Mouse (Mus musculus): Measurements from ENCODE around the gene E2f3.

Gene E2f3

GRCm38 (mm10) chr13:29979140-29979564, 6.7 kb downstream of the E2f3 start:
- no peak for DNase-seq (ENCODE audit: low spot score in 2 of 2)

GRCm38 (mm10) chr13:29977358-29977757, 8.5 kb downstream of the E2f3 start:
- no peak for DNase-seq (ENCODE audit: low spot score in 2 of 2)

DNA sequence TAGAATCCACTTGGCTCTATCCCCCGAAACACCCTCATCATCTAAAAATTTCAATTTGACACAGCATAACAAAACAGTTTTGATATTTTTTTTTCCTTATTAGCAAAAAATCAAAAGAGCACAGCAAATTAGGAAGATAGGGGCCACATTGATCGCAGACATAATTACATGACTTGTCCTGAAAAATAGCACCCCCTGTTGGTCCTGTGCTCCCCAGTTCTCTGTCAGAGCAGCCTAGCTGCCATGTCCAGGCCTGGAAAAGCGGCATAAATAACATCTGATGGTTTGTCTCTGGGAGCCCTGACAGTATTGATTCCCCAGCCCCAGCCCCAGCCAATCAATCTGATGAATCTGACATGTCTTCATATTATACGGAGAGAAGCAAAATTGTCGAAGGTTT, 11.8 kb downstream of the E2f3 start:
- no peak for DNase-seq (ENCODE audit: low spot score in 2 of 2)

DNA sequence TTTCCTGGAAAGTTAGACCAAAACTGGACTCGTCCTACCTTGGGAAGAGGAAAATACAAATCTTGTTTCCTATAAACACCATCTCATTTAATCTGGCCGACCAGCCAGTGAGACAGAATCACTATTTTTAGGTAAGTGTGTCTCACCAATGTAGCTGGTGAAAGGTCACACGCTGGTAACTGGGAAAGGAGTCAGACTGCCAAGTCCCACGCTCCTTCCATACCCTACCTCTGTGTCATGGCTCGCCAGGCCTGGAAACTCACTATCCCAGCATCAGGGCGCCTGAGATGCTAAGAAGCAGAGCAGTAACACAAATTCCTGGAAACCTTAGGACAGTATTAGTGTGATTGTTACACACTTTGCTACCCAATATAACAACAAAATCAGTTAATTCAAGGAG, 12.3 kb downstream of the E2f3 start:
- DNase-seq (ENCODE audit: low spot score in 2 of 2): no peak

DNA sequence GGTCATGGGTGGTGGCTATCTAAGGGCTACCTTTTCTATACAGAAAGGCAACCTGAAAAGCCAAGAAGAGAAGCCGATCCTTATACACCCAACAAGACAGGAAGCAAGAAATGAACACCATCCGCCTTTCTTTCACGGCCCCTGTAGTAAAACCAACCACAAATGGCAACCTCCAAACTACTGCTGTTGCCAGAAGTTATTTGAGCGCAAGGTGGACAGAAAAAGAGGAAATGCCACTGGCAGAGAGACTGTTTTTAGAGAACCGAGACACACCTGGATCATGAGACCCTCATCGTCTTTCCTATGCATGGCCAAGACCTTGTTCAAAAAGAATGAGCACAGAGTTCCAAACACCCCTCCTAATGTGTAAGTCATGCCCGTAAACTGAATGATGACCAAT, 15.5 kb downstream of the E2f3 start:
- no peak for DNase-seq (ENCODE audit: low spot score in 2 of 2)

- no peak for DNase-seq (ENCODE audit: low spot score in 2 of 2)
Measured at GRCm38 (mm10) chr13:29968636-29969035, 17.2 kb downstream of the E2f3 start.

DNA sequence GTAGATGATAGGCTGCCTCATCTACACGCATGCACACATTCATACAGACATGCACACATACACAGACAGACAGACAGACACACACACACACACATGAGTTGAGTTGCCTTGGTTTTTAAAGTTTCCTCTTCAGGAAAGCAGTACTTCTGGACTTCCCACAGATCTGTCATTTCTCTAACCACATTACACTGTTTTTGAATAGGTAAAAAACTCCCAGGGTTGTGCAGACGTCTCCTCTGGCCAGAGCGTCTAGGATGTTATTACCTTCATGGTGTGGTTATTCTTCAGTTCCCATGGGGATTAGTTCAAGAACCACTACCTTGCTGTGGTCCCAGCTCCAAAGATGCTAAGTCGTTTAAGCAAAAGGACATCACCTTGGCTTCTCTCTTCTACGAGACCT, 18.5 kb downstream of the E2f3 start:
- DNase-seq (ENCODE audit: low spot score in 2 of 2): no peak

GRCm38 (mm10) chr13:29966966-29967365, 18.9 kb downstream of the E2f3 start:
- DNase-seq (ENCODE audit: low spot score in 2 of 2): no peak

DNA sequence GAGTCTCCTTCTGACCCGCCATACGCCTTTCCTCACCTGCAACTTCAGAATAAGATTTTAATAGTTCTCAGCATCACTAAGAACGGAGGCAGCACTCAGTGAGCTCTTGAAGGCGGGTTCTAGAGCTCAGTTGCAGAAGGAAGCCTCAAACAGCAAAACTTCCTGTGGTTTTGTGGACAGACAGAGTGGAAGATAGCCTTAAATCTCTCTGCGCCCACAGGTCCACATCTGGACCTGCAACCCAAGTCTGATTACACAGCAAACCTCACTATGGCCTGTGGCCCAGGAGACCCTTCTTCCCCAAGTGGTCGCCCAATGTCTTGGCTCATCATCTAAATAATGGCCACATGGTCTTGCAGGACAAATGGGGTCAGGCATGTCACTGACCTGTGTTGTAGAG, 21.8 kb downstream of the E2f3 start:
- no peak for DNase-seq (ENCODE audit: low spot score in 2 of 2)

- no peak for DNase-seq (ENCODE audit: low spot score in 2 of 2)
Measured at GRCm38 (mm10) chr13:29960416-29960815, 25.4 kb downstream of the E2f3 start.

DNA sequence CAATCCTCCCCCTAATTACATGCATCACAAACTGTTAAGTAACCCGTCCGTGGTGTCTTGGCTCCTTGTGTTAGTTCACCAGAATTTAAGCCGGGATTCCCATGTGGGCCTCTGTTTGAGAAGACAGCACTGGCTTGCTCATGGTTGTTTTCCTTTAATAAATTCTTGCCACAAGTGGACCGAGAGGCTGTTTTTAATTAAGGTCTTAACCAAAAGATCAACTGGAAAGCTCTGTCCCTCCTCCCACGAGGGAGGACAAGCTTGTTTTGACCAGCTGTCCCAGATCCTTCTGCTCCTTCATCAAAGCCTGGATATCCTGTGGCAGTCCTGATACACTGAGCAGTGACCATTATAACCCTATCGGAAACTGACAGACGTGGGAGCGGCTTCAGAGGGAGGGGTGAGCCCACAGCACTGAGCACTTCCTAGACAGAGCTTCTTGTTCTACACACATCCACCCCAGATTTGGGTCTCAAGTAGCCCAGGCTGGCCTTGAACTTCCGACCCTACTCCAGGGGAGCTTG, 28.1 kb downstream of the E2f3 start:
- DNase-seq (ENCODE audit: low spot score in 2 of 2): no peak

DNA sequence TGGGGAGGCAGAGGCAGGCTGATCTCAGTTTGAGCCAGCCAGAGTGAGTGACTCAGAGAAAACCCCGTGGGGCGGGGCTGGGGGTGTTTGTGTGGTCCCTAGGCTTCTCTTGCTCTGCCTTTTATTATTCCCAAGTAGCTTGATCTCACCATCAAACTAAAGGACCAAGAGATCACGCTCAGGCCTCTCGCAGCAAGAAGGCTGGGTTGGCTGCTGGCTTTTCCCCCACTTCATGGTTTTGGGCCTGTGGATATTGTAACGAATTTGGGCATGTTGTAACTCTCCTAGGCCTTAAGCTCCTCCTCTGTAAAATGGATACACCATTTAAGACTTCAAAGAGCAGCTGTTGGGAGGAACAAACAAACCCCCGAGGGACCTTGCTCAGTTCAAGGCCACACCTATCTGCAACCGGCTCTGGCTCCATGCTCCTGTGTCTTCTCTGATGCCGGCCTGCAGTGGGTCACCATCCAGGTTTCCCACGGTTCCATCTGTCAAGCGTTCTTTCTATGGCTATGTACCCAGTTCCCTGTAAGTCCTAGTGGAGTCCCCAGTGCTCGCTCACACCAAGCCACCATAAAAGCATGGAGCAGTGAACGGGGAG, 28.9 kb downstream of the E2f3 start:
- DNase-seq (ENCODE audit: low spot score in 2 of 2): no peak

- no peak for DNase-seq (ENCODE audit: low spot score in 2 of 2)
Measured at GRCm38 (mm10) chr13:29955296-29955695, 30.6 kb downstream of the E2f3 start.

GRCm38 (mm10) chr13:29954741-29955140, 31.1 kb downstream of the E2f3 start:
- DNase-seq (ENCODE audit: low spot score in 2 of 2): no peak

GRCm38 (mm10) chr13:29953417-29954045, 32.3 kb downstream of the E2f3 start:
- no peak for DNase-seq (ENCODE audit: low spot score in 2 of 2)

DNA sequence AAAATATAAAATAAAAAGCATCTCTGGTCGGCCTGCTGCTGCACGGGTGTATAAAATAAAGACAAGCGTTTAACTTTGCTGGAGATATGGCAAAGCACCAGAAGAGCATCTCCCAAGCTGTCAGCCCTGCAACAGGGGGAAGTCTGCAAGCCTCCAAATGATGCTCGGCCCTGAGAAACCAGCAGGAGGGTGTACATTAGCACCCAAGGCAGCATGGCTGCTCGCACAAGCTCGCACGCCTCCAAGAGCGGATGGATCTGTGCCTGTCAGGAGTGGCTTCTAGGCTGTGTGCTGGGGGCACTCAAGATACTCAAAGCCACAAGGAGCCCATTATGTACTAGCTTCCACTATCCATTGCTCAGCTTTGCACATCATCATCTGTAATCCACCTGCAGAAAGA, 39.8 kb downstream of the E2f3 start:
- DNase-seq (ENCODE audit: low spot score in 2 of 2): no peak

- DNase-seq (ENCODE audit: low spot score in 2 of 2): no peak
Measured at GRCm38 (mm10) chr13:29944915-29945570, 40.8 kb downstream of the E2f3 start.

DNA sequence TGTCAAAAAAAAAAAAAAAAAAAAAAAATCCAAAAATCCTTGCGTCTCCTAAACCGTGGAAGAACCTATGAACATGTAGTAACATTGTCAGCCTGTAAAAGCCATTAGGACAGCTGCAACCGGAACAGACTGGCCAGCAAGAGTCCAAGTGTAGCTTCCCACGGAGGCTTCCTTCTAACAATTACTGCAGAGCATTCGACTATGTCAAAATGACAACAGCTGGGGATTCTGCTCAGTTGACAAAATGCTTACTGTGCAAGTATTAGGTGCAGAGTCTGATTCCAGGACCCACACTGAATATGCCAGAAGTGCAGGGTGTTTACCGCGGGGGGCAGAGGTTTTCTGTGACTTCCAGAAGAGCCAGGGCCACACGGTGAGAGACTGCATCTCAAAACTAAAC, 41.4 kb downstream of the E2f3 start:
- DNase-seq (ENCODE audit: low spot score in 2 of 2): no peak

GRCm38 (mm10) chr13:29943541-29944039, 42.3 kb downstream of the E2f3 start:
- no peak for DNase-seq (ENCODE audit: low spot score in 2 of 2)

GRCm38 (mm10) chr13:29940071-29940470, 45.8 kb downstream of the E2f3 start:
- no peak for DNase-seq (ENCODE audit: low spot score in 2 of 2)

DNA sequence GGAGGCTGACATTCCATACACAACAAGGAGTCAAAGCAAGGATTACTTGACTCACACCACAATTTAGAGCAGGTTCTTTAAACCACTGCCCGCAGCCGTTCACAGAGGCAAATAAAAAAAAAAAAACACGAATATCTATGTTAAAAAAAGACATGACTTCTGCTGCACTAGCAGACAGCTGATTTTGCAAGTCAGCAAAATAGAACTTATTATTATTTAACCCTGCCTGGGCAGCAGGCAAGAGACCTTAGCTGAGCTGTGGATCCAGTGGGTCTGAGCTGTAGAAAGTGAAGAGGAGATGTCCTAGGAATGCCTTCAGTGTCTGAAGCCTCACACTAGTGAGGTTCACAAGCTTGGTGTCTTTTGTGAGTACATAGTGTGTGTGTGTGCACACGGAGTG, 46.5 kb downstream of the E2f3 start:
- no peak for DNase-seq (ENCODE audit: low spot score in 2 of 2)

DNA sequence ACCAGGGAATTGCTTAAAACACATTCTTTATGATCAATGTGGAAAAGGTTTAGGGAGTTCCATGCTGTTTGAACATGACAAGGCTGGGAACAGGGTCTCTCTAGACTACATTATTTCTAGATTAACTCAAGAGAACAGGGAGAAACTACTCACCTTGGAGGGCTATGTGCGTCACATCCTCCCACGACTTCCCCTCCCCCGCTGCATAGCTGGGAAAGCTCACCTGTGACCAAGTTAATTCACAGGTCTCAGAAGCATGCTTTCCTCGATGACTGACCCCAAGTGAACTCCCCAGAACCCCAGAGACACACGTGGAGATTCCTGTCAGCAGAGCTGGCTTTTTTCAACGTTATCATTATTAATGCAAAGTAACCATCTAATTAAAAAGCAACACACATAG, 47.1 kb downstream of the E2f3 start:
- no peak for DNase-seq (ENCODE audit: low spot score in 2 of 2)

DNA sequence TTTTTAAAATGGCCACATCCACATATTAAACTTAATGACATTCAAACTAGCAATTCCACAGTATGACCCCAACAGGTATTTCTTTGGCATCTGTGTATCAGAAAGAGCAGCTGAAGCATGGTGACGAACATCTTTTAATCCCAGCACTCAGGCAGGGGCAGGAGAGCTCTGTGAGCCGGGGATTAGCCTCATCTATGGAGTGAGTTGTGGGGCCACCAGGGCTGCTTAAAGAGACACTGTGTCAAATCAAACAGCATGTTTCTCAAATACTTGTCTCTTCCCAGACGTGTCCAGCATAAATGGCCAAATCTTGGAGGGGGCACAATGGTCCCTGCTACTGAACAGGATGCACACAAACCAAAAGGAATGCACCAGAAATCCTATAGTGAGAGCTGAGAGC, 59.7 kb downstream of the E2f3 start:
- DNase-seq (ENCODE audit: low spot score in 2 of 2): no peak
